Comparison of ENCODE assay signal across 7 mouse cellular contexts in genomic region chr19:5874969-5875480, GRCm38 (mm10). TPM values are rescaled to one million over a fixed set of nuclear protein-coding genes. Genes with fewer than 3 reads are reported as not detected.
DNase-seq lines count a peak whose midpoint lies in the region; ATAC-seq lines count a peak whose summit lies in the region.

Gene Frmd8, minus strand, starts transcription at chr19:5875274.

- H3K27ac ChIP-seq in embryonic facial prominence, embryonic 11.5 days (replicated peaks; ENCODE audit: low read depth, low read length): 0 out of 2 replicates have a peak within 1 kb of the TSS, but pooled peaks have one; percentile 13
- H3K27ac ChIP-seq in limb, embryonic 10.5 days: peak within 1 kb of the TSS; percentile 84
- peak within 1 kb of the TSS; percentile 63 for H3K27ac ChIP-seq in midbrain, embryonic 13.5 days

- H3K9me3 ChIP-seq in embryonic facial prominence, embryonic 11.5 days (replicated peaks; ENCODE audit: control insufficient read depth, low read length): no peaks in the 10 kb centered on the region
- H3K9me3 ChIP-seq in limb, embryonic 10.5 days (replicated peaks): no peaks in the 10 kb centered on the region
- no peaks in the 10 kb centered on the region for H3K9me3 ChIP-seq in midbrain, embryonic 13.5 days

- no peaks in the 10 kb centered on the region for H3K27me3 ChIP-seq in embryonic facial prominence, embryonic 11.5 days (ENCODE audit: control insufficient read depth, insufficient read depth, low read length)
- no peaks in the 10 kb centered on the region for H3K27me3 ChIP-seq in limb, embryonic 10.5 days (ENCODE audit: low read depth, poor library complexity, severe bottlenecking)
- no peaks in the 10 kb centered on the region for H3K27me3 ChIP-seq in midbrain, embryonic 13.5 days

- peak; percentile 68 for ATAC-seq in embryonic facial prominence, embryonic 11.5 days (replicated peaks; ENCODE audit: insufficient number of reproducible peaks, low FRiP score, low TSS enrichment, low read depth)
- peak; percentile 67 for ATAC-seq in granulocyte monocyte progenitor cell, adult 5-6 weeks (replicated peaks; ENCODE audit: poor library complexity, severe bottlenecking)
- ATAC-seq in midbrain, embryonic 13.5 days: peak; percentile 91

- WGBS in embryonic facial prominence, embryonic 11.5 days: under 1% methylated on average over 37 of the region's 37 CpGs
- under 1% methylated on average over 37 of the region's 37 CpGs for WGBS in limb, embryonic 10.5 days
- under 1% methylated on average over 37 of the region's 37 CpGs for WGBS in midbrain, embryonic 13.5 days

- H3K4me2 ChIP-seq in embryonic facial prominence, embryonic 11.5 days (ENCODE audit: low read depth, low read length): peak within 1 kb of the TSS; percentile 78
- H3K4me2 ChIP-seq in midbrain, embryonic 13.5 days (replicated peaks): peak within 1 kb of the TSS; percentile 78

- peak within 1 kb of the TSS; percentile 75 for H3K4me3 ChIP-seq in embryonic facial prominence, embryonic 11.5 days (ENCODE audit: low read depth, low read length)
- peak within 1 kb of the TSS; percentile 76 for H3K4me3 ChIP-seq in limb, embryonic 10.5 days
- H3K4me3 ChIP-seq in midbrain, embryonic 13.5 days (replicated peaks): peak within 1 kb of the TSS; percentile 77

- DNase-seq in adrenal gland, postnatal 14 days: peak; percentile 96
- DNase-seq in embryonic facial prominence, embryonic 11.5 days (ENCODE audit: low spot score): peak; percentile 98
- peak; percentile 95 for DNase-seq in kidney, adult 11 months
- peak; percentile 93 for DNase-seq in limb, embryonic 10.5 days (ENCODE audit: low spot score)
- DNase-seq in spleen, adult 12 weeks (ENCODE audit: low spot score): peak; percentile 81

- peaks cover 10% of the 10 kb centered on the region for H3K4me1 ChIP-seq in embryonic facial prominence, embryonic 11.5 days (ENCODE audit: control insufficient read depth, insufficient read depth, low read length)
- H3K4me1 ChIP-seq in limb, embryonic 10.5 days: peaks cover 56% of the 10 kb centered on the region
- peaks cover 37% of the 10 kb centered on the region for H3K4me1 ChIP-seq in midbrain, embryonic 13.5 days (replicated peaks)

- H3K36me3 ChIP-seq in embryonic facial prominence, embryonic 11.5 days (replicated peaks; ENCODE audit: control insufficient read depth, insufficient read depth, low read depth, low read length): no peaks in the 10 kb centered on the region
- peaks cover 24% of the 10 kb centered on the region for H3K36me3 ChIP-seq in limb, embryonic 10.5 days
- peaks cover 18% of the 10 kb centered on the region; the same call in 1 of the 2 replicates for H3K36me3 ChIP-seq in midbrain, embryonic 13.5 days

- peak within 1 kb of the TSS; percentile 81 for H3K9ac ChIP-seq in embryonic facial prominence, embryonic 11.5 days (replicated peaks; ENCODE audit: low read length)
- H3K9ac ChIP-seq in midbrain, embryonic 13.5 days (replicated peaks): peak within 1 kb of the TSS; percentile 88

RNA-seq across cellular contexts. Expression of gene Frmd8, which starts in this region (rescaled TPM):
- 26.0 and 34.5 TPM in 2 replicates for total RNA-seq in adrenal gland, postnatal 14 days (2021)
- polyA plus RNA-seq in embryonic facial prominence, embryonic 11.5 days (2014; fragmentation: Nextera tagmentation; extraction: Ambion mirVana): 15.8 and 17.6 TPM in 2 replicates
- total RNA-seq in granulocyte monocyte progenitor cell, adult 5-6 weeks (2014; fragmentation: Nextera tagmentation): 17.9 and 25.4 TPM in 2 replicates
- 19.0 and 28.4 TPM in 2 replicates for total RNA-seq in granulocyte monocyte progenitor cell, adult 5-6 weeks (2017)
- polyA plus RNA-seq in limb, embryonic 10.5 days (2016; fragmentation: Nextera tagmentation; extraction: Ambion mirVana): 43.5 and 48.7 TPM in 2 replicates
- 16.8 and 19.0 TPM in 2 replicates for polyA plus RNA-seq in midbrain, embryonic 13.5 days (2015; fragmentation: Nextera tagmentation; extraction: Ambion mirVana)

Comparison
In these comparisons a context has a peak if more than half of its experiments do, and no peak if none do; other contexts are left out.
1. Peak in every context shown above with its lines: DNase-seq, ATAC-seq, H3K4me3 ChIP-seq and H3K27ac ChIP-seq.
2. H3K27ac ChIP-seq: peak in every context shown above with its lines; median percentile 84 in limb, embryonic 10.5 days; 63 in midbrain, embryonic 13.5 days; 13 in embryonic facial prominence, embryonic 11.5 days.